Mouse (Mus musculus): Measurements from ENCODE around the gene Mpp6.

The Mpp6 gene

GRCm38 (mm10) chr6:50109757-50110378 is at the start of gene Mpp6:
Mpp6 (plus strand) TSS chr6:50110241.
- DNase-seq = peak; percentile 76

GRCm38 (mm10) chr6:50066172-50066571 is 43.9 kb upstream of the Mpp6 start:
- DNase-seq = peak; percentile 4

GRCm38 (mm10) chr6:50068490-50068889 is 41.6 kb upstream of the Mpp6 start:
- no peak for DNase-seq

- DNase-seq = no peak
Measured at GRCm38 (mm10) chr6:50075248-50075647, 34.8 kb upstream of the Mpp6 start.

- DNase-seq = no peak
Measured at GRCm38 (mm10) chr6:50076473-50076872, 33.6 kb upstream of the Mpp6 start.

- peak; percentile 87 for DNase-seq
Measured at GRCm38 (mm10) chr6:50080431-50080830, 29.6 kb upstream of the Mpp6 start.

- no peak for DNase-seq
Measured at GRCm38 (mm10) chr6:50085206-50085605, 24.8 kb upstream of the Mpp6 start.

- DNase-seq = no peak
Measured at GRCm38 (mm10) chr6:50089333-50089732, 20.7 kb upstream of the Mpp6 start.

- no peak for DNase-seq
Measured at GRCm38 (mm10) chr6:50090221-50090620, 19.8 kb upstream of the Mpp6 start.

- no peak for DNase-seq
Measured at GRCm38 (mm10) chr6:50091462-50092154, 18.4 kb upstream of the Mpp6 start.

GRCm38 (mm10) chr6:50109201-50109756 is 762 bp upstream of the Mpp6 start:
- DNase-seq = no peak

- peak; percentile 9 for DNase-seq
Measured at GRCm38 (mm10) chr6:50110379-50110941, 419 bp downstream of the Mpp6 start.

- no peak for DNase-seq
Measured at GRCm38 (mm10) chr6:50111111-50111655, 1.1 kb downstream of the Mpp6 start.

GRCm38 (mm10) chr6:50112775-50113174 is 2.7 kb downstream of the Mpp6 start:
- peak; percentile 97 for DNase-seq

GRCm38 (mm10) chr6:50114280-50114679 is 4.2 kb downstream of the Mpp6 start:
- DNase-seq = peak; percentile 53

GRCm38 (mm10) chr6:50120931-50121330 is 10.9 kb downstream of the Mpp6 start:
- DNase-seq = no peak

- DNase-seq = peak; percentile 3
Measured at GRCm38 (mm10) chr6:50122835-50123234, 12.8 kb downstream of the Mpp6 start.

- no peak for DNase-seq
Measured at GRCm38 (mm10) chr6:50124197-50124596, 14.2 kb downstream of the Mpp6 start.

- DNase-seq = no peak
Measured at GRCm38 (mm10) chr6:50126331-50126730, 16.3 kb downstream of the Mpp6 start.

- DNase-seq = no peak
Measured at GRCm38 (mm10) chr6:50127536-50127935, 17.5 kb downstream of the Mpp6 start.

- DNase-seq = no peak
Measured at GRCm38 (mm10) chr6:50137651-50138050, 27.6 kb downstream of the Mpp6 start.

GRCm38 (mm10) chr6:50139526-50139925 is 29.5 kb downstream of the Mpp6 start:
- no peak for DNase-seq

- DNase-seq = no peak
Measured at GRCm38 (mm10) chr6:50146158-50146557, 36.1 kb downstream of the Mpp6 start.

- no peak for DNase-seq
Measured at GRCm38 (mm10) chr6:50149378-50149777, 39.3 kb downstream of the Mpp6 start.
